Mouse (Mus musculus): ENCODE data around the gene Rps6ka1.

GRCm38 (mm10) chr4:133908051-133908450, 20.5 kb upstream of the Rps6ka1 start:
- no peak for TF ChIP-seq POLR2A (IDR thresholded peaks at IDR 0.05; ENCODE audit: insufficient read depth, low read depth, low read length)
- TF ChIP-seq CTCF (IDR thresholded peaks at IDR 0.05; ENCODE audit: insufficient read depth, low read depth, low read length): no peak
